Mouse (Mus musculus) CH12.LX (cell line): ENCODE data around the gene Gtf3c5.

ENCODE experiments used
- CHD2 ChIP-seq: IDR thresholded peaks from 2 replicates; pipeline ENCODE4 v1.6.1; 2011; ENCODE audit warnings: low read length, improper control_type of control experiment
- CTCF ChIP-seq, 2 experiments: IDR thresholded peaks in 1 of 2; conservative IDR thresholded peaks in 1 of 2; 2 replicates each; pipeline ENCODE4 v1.5.1; 2011 to 2012; ENCODE audit warnings: low read depth in 2 of 2, low read length in 2 of 2, improper control_type of control experiment in 1 of 2, inconsistent platforms in 1 of 2, mild to moderate bottlenecking in 1 of 2, moderate library complexity in 1 of 2
- EP300 ChIP-seq: IDR thresholded peaks from 2 replicates; pipeline ENCODE4 v1.6.1; 2011; ENCODE audit warnings: low read length, improper control_type of control experiment
- HCFC1 ChIP-seq: IDR thresholded peaks from 2 replicates; pipeline ENCODE4 v1.6.1; 2012; ENCODE audit warnings: low read depth, mild to moderate bottlenecking, inconsistent platforms, low read length, improper control_type of control experiment
- MAZ ChIP-seq: IDR thresholded peaks from 2 replicates; pipeline ENCODE4 v1.6.1; 2012; ENCODE audit warnings: low read depth, mild to moderate bottlenecking, inconsistent platforms, low read length, improper control_type of control experiment, moderate library complexity
- MXI1 ChIP-seq: IDR thresholded peaks from 2 replicates; pipeline ENCODE4 v1.6.1; 2011; ENCODE audit warnings: mild to moderate bottlenecking, low read depth, low read length, improper control_type of control experiment
- POLR2A ChIP-seq: IDR thresholded peaks from 2 replicates; pipeline ENCODE4 v1.6.1; 2011; ENCODE audit warnings: low read depth, mild to moderate bottlenecking, improper control_type of control experiment, low read length
- SIN3A ChIP-seq: IDR thresholded peaks from 2 replicates; pipeline ENCODE4 v1.6.1; 2012; ENCODE audit warnings: low read length, improper control_type of control experiment, inconsistent platforms
- TBP ChIP-seq: conservative IDR thresholded peaks from 2 replicates; pipeline ENCODE4 v1.6.1; 2011; ENCODE audit warnings: low read depth, low read length, improper control_type of control experiment
- ZC3H11A ChIP-seq: IDR thresholded peaks from 2 replicates; pipeline ENCODE4 v1.6.1; 2012; ENCODE audit warnings: low read depth, mild to moderate bottlenecking, inconsistent platforms, low read length, improper control_type of control experiment

GRCm38 (mm10) chr2:28629911-28630381, 46.4 kb upstream of the Gtf3c5 start:
- TF ChIP-seq CTCF (conservative IDR thresholded peaks at IDR 0.05 in 1 of 2, IDR thresholded peaks at IDR 0.05 in 1 of 2; ENCODE audit: low read depth in 2 of 2, low read length in 2 of 2) (no peak), POLR2A (no peak), MXI1 (no peak), ZC3H11A (no peak), CHD2 (no peak), SIN3A (no peak), MAZ (no peak), HCFC1 (no peak), EP300 (no peak), TBP (no peak)
